Mouse (Mus musculus) myocyte (in vitro differentiated cells): Measurements from ENCODE around the gene Gm21083.
"Not testable (repeated sequence)": the region's sequence is repeated elsewhere in the genome, so short reads cannot be mapped to it uniquely, and the experiment has no call there.

Source experiments
- CEBPB ChIP-seq: IDR thresholded peaks from 2 replicates; pipeline ENCODE4 v1.6.1; 2011; ENCODE audit warnings: mild to moderate bottlenecking, moderate library complexity; ENCODE audit not compliant: poor library complexity, insufficient read depth, severe bottlenecking
- E2F4 ChIP-seq: IDR thresholded peaks from one replicate; pipeline ENCODE4 v1.6.1; 2011; ENCODE audit warnings: mild to moderate bottlenecking, control low read depth, moderate library complexity; ENCODE audit not compliant: insufficient read depth
- MAX ChIP-seq: IDR thresholded peaks from one replicate; pipeline ENCODE4 v1.6.1; 2011; ENCODE audit warnings: low read depth, mild to moderate bottlenecking, control low read depth
- MYOG ChIP-seq, 3 experiments: IDR thresholded peaks; one replicate each; pipeline ENCODE4 v1.6.1; 2011; ENCODE audit warnings: control low read depth in 2 of 3, low read depth in 2 of 3, mild to moderate bottlenecking in 2 of 3; ENCODE audit not compliant: insufficient read length in 2 of 3, control insufficient read depth in 1 of 3, insufficient read depth in 1 of 3
- POLR2A ChIP-seq: IDR thresholded peaks from one replicate; pipeline ENCODE4 v1.6.1; 2011; ENCODE audit warnings: low read depth, mild to moderate bottlenecking, control low read depth, moderate library complexity; ENCODE audit not compliant: insufficient read length
- POLR2AphosphoS2 ChIP-seq: IDR thresholded peaks from one replicate; pipeline ENCODE4 v1.6.1; 2011; ENCODE audit warnings: low read depth, control low read depth; ENCODE audit not compliant: insufficient read length
- REST ChIP-seq: IDR thresholded peaks from one replicate; pipeline ENCODE4 v1.6.1; 2011; ENCODE audit warnings: mild to moderate bottlenecking, control low read depth, moderate library complexity; ENCODE audit not compliant: insufficient read depth, insufficient read length
- TCF12 ChIP-seq: IDR thresholded peaks from one replicate; pipeline ENCODE4 v1.6.1; 2011; ENCODE audit warnings: mild to moderate bottlenecking, control low read depth; ENCODE audit not compliant: poor library complexity, insufficient read depth, severe bottlenecking
- TCF3 ChIP-seq: IDR thresholded peaks from one replicate; pipeline ENCODE4 v1.6.1; 2011; ENCODE audit warnings: low read depth, control low read depth; ENCODE audit not compliant: insufficient read length
- USF1 ChIP-seq: IDR thresholded peaks from one replicate; pipeline ENCODE4 v1.6.1; 2011; ENCODE audit warnings: low read depth, mild to moderate bottlenecking, control low read depth, moderate library complexity

- not testable (repeated sequence) for TF ChIP-seq USF1; CEBPB; E2F4; POLR2A; MAX; TCF12; POLR2AphosphoS2; MYOG (IDR thresholded peaks at IDR 0.05; ENCODE audit: control insufficient read depth in 1 of 3, insufficient read depth in 1 of 3, insufficient read length in 2 of 3, low read depth in 2 of 3); TCF3; REST
Measured at GRCm38 (mm10) chr5:15618764-15619163, 41.6 kb downstream of the Gm21083 start, which contains the start of gene Speer4d.
